Mouse (Mus musculus): ENCODE measurements at regions not wholly inside any gene's neighbourhood (a gene's known extent, or its start where the extent isn't known, plus 50 kb on each side); places are given as distances from the start of the nearest gene placed in this dataset.

DNA sequence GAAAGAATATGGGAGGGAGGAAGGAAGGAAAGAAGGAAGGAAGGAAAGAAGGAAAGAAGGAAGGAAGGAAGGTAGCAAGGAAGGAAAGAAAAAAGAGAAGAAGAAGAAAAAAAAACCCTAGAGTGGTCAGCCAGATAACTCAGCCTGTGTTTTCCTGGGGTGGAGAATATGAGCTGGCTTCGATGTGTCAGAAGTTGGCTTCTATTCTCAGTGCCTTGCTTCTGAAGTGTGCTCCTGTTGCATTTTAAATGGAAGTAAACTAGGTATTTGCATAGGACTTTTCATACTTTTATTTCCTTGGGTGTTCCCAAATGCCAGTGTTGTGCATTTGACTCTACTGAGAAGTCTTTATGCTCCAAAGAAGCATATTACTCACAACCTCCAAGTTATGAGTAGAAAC is 515.7 kb upstream of the Tnc start:
- no peaks in the 10 kb centered on the region for H3K36me3 ChIP-seq (replicated peaks in 1 of 2; ENCODE audit: control insufficient read depth in 1 of 2, insufficient read depth in 1 of 2, low read length in 1 of 2)
- H3K9me3 ChIP-seq (replicated peaks; ENCODE audit: low read length): no peaks in the 10 kb centered on the region
- no peak overlapping the region for H3K4me2 ChIP-seq (ENCODE audit: insufficient read depth, low read depth, poor library complexity, severe bottlenecking)
- H3K27me3 ChIP-seq (replicated peaks): no peaks in the 10 kb centered on the region
- H3K9ac ChIP-seq (ENCODE audit: insufficient read depth, low read depth): no peak overlapping the region
- no peaks in the 10 kb centered on the region for H3K79me2 ChIP-seq (replicated peaks; ENCODE audit: control insufficient read depth, extremely low read depth, insufficient read depth, poor library complexity, severe bottlenecking)
- dilution Hi-C loops (cut with MboI; ENCODE audit: extremely low pct_ligation_motif_present, extremely low pct_unique_long_range_greater_than_20kb, low sequenced_read_pairs): no loop called here
- in situ Hi-C loops (cut with MboI; ENCODE audit: low pct_ligation_motif_present, low pct_unique_long_range_greater_than_20kb, low sequenced_read_pairs): no loop called here
- H3K4me1 ChIP-seq (ENCODE audit: control insufficient read depth in 1 of 2, insufficient read depth in 2 of 2): no peaks in the 10 kb centered on the region
- TF ChIP-seq CHD1 (IDR thresholded peaks at IDR 0.05; ENCODE audit: low read depth, low read length) (no peak), ELF1 (IDR thresholded peaks at IDR 0.05; ENCODE audit: low read depth, low read length) (no peak), MYC (IDR thresholded peaks at IDR 0.05; ENCODE audit: low read depth, low read length) (no peak), ZMIZ1 (IDR thresholded peaks at IDR 0.05; ENCODE audit: low read depth, low read length) (no peak), POLR2AphosphoS2 (IDR thresholded peaks at IDR 0.05; ENCODE audit: low read depth, low read length) (no peak), MAFK (IDR thresholded peaks at IDR 0.05; ENCODE audit: insufficient replicate concordance, low read length) (no peak), IRF4 (IDR thresholded peaks at IDR 0.05; ENCODE audit: low read depth, low read length) (no peak), CHD2 (IDR thresholded peaks at IDR 0.05; ENCODE audit: low read length) (no peak)
- no peak for DNase-seq (ENCODE audit: extremely low read depth)
- H3K27ac ChIP-seq (ENCODE audit: insufficient read depth, low read depth): no peak overlapping the region
- H3K4me3 ChIP-seq (replicated peaks in 1 of 3; ENCODE audit: low read depth in 2 of 3, low read length in 2 of 3, poor library complexity in 1 of 3): no peak overlapping the region

GRCm38 (mm10) chr4:64563996-64564395 is 517.2 kb upstream of the Tnc start:
- H3K9me3 ChIP-seq (replicated peaks; ENCODE audit: low read length): no peaks in the 10 kb centered on the region
- H3K79me2 ChIP-seq (replicated peaks; ENCODE audit: control insufficient read depth, extremely low read depth, insufficient read depth, poor library complexity, severe bottlenecking): no peaks in the 10 kb centered on the region
- H3K27ac ChIP-seq (ENCODE audit: insufficient read depth, low read depth): no peak overlapping the region
- H3K27me3 ChIP-seq (replicated peaks): no peaks in the 10 kb centered on the region
- H3K4me1 ChIP-seq (ENCODE audit: control insufficient read depth in 1 of 2, insufficient read depth in 2 of 2): no peaks in the 10 kb centered on the region
- TF ChIP-seq ELF1 (IDR thresholded peaks at IDR 0.05; ENCODE audit: low read depth, low read length) (no peak), ZMIZ1 (IDR thresholded peaks at IDR 0.05; ENCODE audit: low read depth, low read length) (no peak), ZKSCAN1 (IDR thresholded peaks at IDR 0.05; ENCODE audit: borderline replicate concordance, low read depth, low read length) (no peak), NRF1 (IDR thresholded peaks at IDR 0.05; ENCODE audit: low read depth, low read length) (no peak), SIN3A (IDR thresholded peaks at IDR 0.05; ENCODE audit: low read length) (no peak), KAT2A (IDR thresholded peaks at IDR 0.05; ENCODE audit: insufficient replicate concordance, low read length) (no peak), E2F4 (IDR thresholded peaks at IDR 0.05; ENCODE audit: insufficient replicate concordance, low read depth, low read length) (no peak), POLR2A (IDR thresholded peaks at IDR 0.05; ENCODE audit: low read depth, low read length) (no peak), JUND (conservative IDR thresholded peaks at IDR 0.05; ENCODE audit: low read depth, low read length) (no peak), CTCF (conservative IDR thresholded peaks at IDR 0.05 in 1 of 2, IDR thresholded peaks at IDR 0.05 in 1 of 2; ENCODE audit: low read depth in 2 of 2, low read length in 2 of 2) (no peak), NELFE (IDR thresholded peaks at IDR 0.05; ENCODE audit: low read depth, low read length) (no peak), JUN (IDR thresholded peaks at IDR 0.05; ENCODE audit: insufficient read depth, low read depth, low read length) (no peak), ZNF384 (IDR thresholded peaks at IDR 0.05; ENCODE audit: low read depth, low read length) (no peak), SMC3 (IDR thresholded peaks at IDR 0.05; ENCODE audit: low read depth, low read length) (no peak), BHLHE40 (IDR thresholded peaks at IDR 0.05; ENCODE audit: low read depth, low read length) (no peak), POLR2AphosphoS2 (IDR thresholded peaks at IDR 0.05; ENCODE audit: low read depth, low read length) (no peak), MXI1 (IDR thresholded peaks at IDR 0.05; ENCODE audit: low read depth, low read length) (no peak), ZC3H11A (IDR thresholded peaks at IDR 0.05; ENCODE audit: low read depth, low read length) (no peak), MAX (IDR thresholded peaks at IDR 0.05; ENCODE audit: low read length) (no peak), TCF12 (IDR thresholded peaks at IDR 0.05; ENCODE audit: low read depth, low read length) (no peak)
- no peak overlapping the region for H3K4me2 ChIP-seq (ENCODE audit: insufficient read depth, low read depth, poor library complexity, severe bottlenecking)
- in situ Hi-C loops (cut with MboI; ENCODE audit: low pct_ligation_motif_present, low pct_unique_long_range_greater_than_20kb, low sequenced_read_pairs) (no loop called here), dilution Hi-C loops (cut with MboI; ENCODE audit: extremely low pct_ligation_motif_present, extremely low pct_unique_long_range_greater_than_20kb, low sequenced_read_pairs) (no loop called here)
- H3K36me3 ChIP-seq (replicated peaks in 1 of 2; ENCODE audit: control insufficient read depth in 1 of 2, insufficient read depth in 1 of 2, low read length in 1 of 2): no peaks in the 10 kb centered on the region
- H3K9ac ChIP-seq (ENCODE audit: insufficient read depth, low read depth): no peak overlapping the region
- no peak for DNase-seq (ENCODE audit: extremely low read depth)
- no peak overlapping the region for H3K4me3 ChIP-seq (replicated peaks in 1 of 3; ENCODE audit: low read depth in 2 of 3, low read length in 2 of 3, poor library complexity in 1 of 3)
